Mouse (Mus musculus) MEL (cell line): ENCODE results near the gene Cdt1. TPM values are rescaled to one million over a fixed set of nuclear protein-coding genes. Genes with fewer than 3 reads are reported as not detected.

Experiments
- DNase-seq: peaks from one replicate; pipeline ENCODE4 v3.0.0; 2011; ENCODE audit warnings: low read depth, low spot score
- H3K27ac ChIP-seq: 2 replicates; pipeline ENCODE4 v1.5.1; 2012; ENCODE audit warnings: low read depth, mild to moderate bottlenecking, control low read depth, low read length, moderate library complexity; ENCODE audit not compliant: control insufficient read depth
- H3K27me3 ChIP-seq, 2 experiments: fragments of 150-350 bp in 1 of 2; sonication (generic) in 1 of 2; 2 replicates each; pipeline ENCODE4 v1.6.1; 2012; ENCODE audit warnings: low read length in 2 of 2, mild to moderate bottlenecking in 2 of 2, improper control_type of control experiment in 1 of 2, moderate library complexity in 1 of 2; ENCODE audit not compliant: insufficient read depth in 2 of 2, control insufficient read depth in 1 of 2
- H3K36me3 ChIP-seq, 2 experiments: 2 replicates each; pipeline ENCODE4 v1.6.1; 2012 to 2014; ENCODE audit warnings: low read length in 2 of 2, improper control_type of control experiment in 1 of 2, inconsistent platforms in 1 of 2, mild to moderate bottlenecking in 1 of 2; ENCODE audit not compliant: insufficient read depth in 2 of 2, control insufficient read depth in 1 of 2
- H3K4me1 ChIP-seq, 2 experiments: fragments of 150-350 bp in 1 of 2; sonication (generic) in 1 of 2; 2 replicates each; pipeline ENCODE4 v1.6.1; 2012; ENCODE audit warnings: low read length in 2 of 2, improper control_type of control experiment in 1 of 2, mild to moderate bottlenecking in 1 of 2; ENCODE audit not compliant: insufficient read depth in 2 of 2, control insufficient read depth in 1 of 2
- H3K4me3 ChIP-seq, 2 experiments: fragments of 150-350 bp in 1 of 2; sonication (generic) in 1 of 2; 2 replicates each; pipeline ENCODE4 v1.5.1; 2012; ENCODE audit warnings: low read depth in 2 of 2, low read length in 2 of 2, mild to moderate bottlenecking in 2 of 2, moderate library complexity in 2 of 2, control low read depth in 1 of 2, improper control_type of control experiment in 1 of 2; ENCODE audit not compliant: control insufficient read depth in 1 of 2, insufficient read depth in 1 of 2
- H3K79me2 ChIP-seq: 2 replicates; pipeline ENCODE4 v1.6.1; 2012; ENCODE audit warnings: mild to moderate bottlenecking, low read length, moderate library complexity; ENCODE audit not compliant: control insufficient read depth, poor library complexity, insufficient read depth
- H3K9ac ChIP-seq: 2 replicates; pipeline ENCODE4 v1.6.1; 2012; ENCODE audit warnings: low read depth, mild to moderate bottlenecking, control low read depth, low read length, moderate library complexity; ENCODE audit not compliant: control insufficient read depth, poor library complexity, severe bottlenecking
- H3K9me3 ChIP-seq: fragments of 150-350 bp; sonication (generic); replicated peaks from 2 replicates; pipeline ENCODE4 v1.6.1; 2012; ENCODE audit warnings: mild to moderate bottlenecking, low read length, improper control_type of control experiment, moderate library complexity; ENCODE audit not compliant: insufficient read depth
- CHD1 ChIP-seq: IDR thresholded peaks from 2 replicates; pipeline ENCODE4 v1.6.1; 2012; ENCODE audit warnings: low read depth, mild to moderate bottlenecking, inconsistent platforms, low read length, improper control_type of control experiment
- ELF1 ChIP-seq: IDR thresholded peaks from 2 replicates; pipeline ENCODE4 v1.6.1; 2014; ENCODE audit warnings: low read depth, mild to moderate bottlenecking, inconsistent platforms, low read length, improper control_type of control experiment, moderate library complexity
- GABPA ChIP-seq: IDR thresholded peaks from 2 replicates; pipeline ENCODE4 v1.6.1; 2012; ENCODE audit warnings: low read depth, mild to moderate bottlenecking, inconsistent platforms, low read length, improper control_type of control experiment, moderate library complexity
- MAFK ChIP-seq: IDR thresholded peaks from 2 replicates; pipeline ENCODE4 v1.6.1; 2011; ENCODE audit warnings: low read depth, mild to moderate bottlenecking, low read length, improper control_type of control experiment, borderline replicate concordance
- MAZ ChIP-seq: IDR thresholded peaks from 2 replicates; pipeline ENCODE4 v1.6.1; 2012; ENCODE audit warnings: low read depth, mild to moderate bottlenecking, inconsistent platforms, low read length, improper control_type of control experiment
- MYC ChIP-seq: IDR thresholded peaks from 2 replicates; pipeline ENCODE4 v1.6.1; 2011; ENCODE audit warnings: low read depth, mild to moderate bottlenecking, low read length, improper control_type of control experiment, moderate library complexity
- POLR2AphosphoS5 ChIP-seq: IDR thresholded peaks from 2 replicates; pipeline ENCODE4 v1.6.1; 2012; ENCODE audit warnings: low read depth, borderline replicate concordance, mild to moderate bottlenecking, inconsistent platforms, low read length, moderate library complexity, mixed read lengths
- RAD21 ChIP-seq: IDR thresholded peaks from 2 replicates; pipeline ENCODE4 v1.6.1; 2011; ENCODE audit warnings: mild to moderate bottlenecking, low read depth, low read length, improper control_type of control experiment
- SMC3 ChIP-seq: IDR thresholded peaks from 2 replicates; pipeline ENCODE4 v1.6.1; 2011; ENCODE audit warnings: low read depth, low read length, improper control_type of control experiment
- UBTF ChIP-seq: IDR thresholded peaks from 2 replicates; pipeline ENCODE4 v1.6.1; 2012; ENCODE audit warnings: low read depth, mild to moderate bottlenecking, inconsistent platforms, low read length, improper control_type of control experiment, moderate library complexity, borderline replicate concordance; ENCODE audit not compliant: insufficient read depth
- USF2 ChIP-seq, 2 experiments: IDR thresholded peaks; 2 replicates each; pipeline ENCODE4 v1.6.1; 2011 to 2012; ENCODE audit warnings: improper control_type of control experiment in 2 of 2, low read length in 2 of 2, borderline replicate concordance in 1 of 2, inconsistent platforms in 1 of 2, low read depth in 1 of 2, mild to moderate bottlenecking in 1 of 2; ENCODE audit not compliant: insufficient read depth in 1 of 2
- ZC3H11A ChIP-seq: IDR thresholded peaks from 2 replicates; pipeline ENCODE4 v1.6.1; 2012; ENCODE audit warnings: low read depth, mild to moderate bottlenecking, inconsistent platforms, low read length, improper control_type of control experiment
- ZKSCAN1 ChIP-seq: IDR thresholded peaks from 2 replicates; pipeline ENCODE4 v1.6.1; 2012; ENCODE audit warnings: low read depth, mild to moderate bottlenecking, inconsistent platforms, low read length, improper control_type of control experiment, moderate library complexity
- ZMIZ1 ChIP-seq: IDR thresholded peaks from 2 replicates; pipeline ENCODE4 v1.6.1; 2012; ENCODE audit warnings: low read depth, mild to moderate bottlenecking, inconsistent platforms, low read length, improper control_type of control experiment, moderate library complexity
- polyA plus RNA-seq, 2 experiments: library from polyadenylated mRNA; stranded (reverse) in 1 of 2; unstranded in 1 of 2; fragments of >175 nt in 1 of 2; fragments of >200 nt in 1 of 2; gene quantifications; 2 replicates each; pipeline versions ENCODE4 v1.2.1 to v1.2.4; 2012; ENCODE audit warnings: low replicate concordance in 2 of 2, low read depth in 1 of 2; ENCODE audit not compliant: insufficient read length in 2 of 2, insufficient read depth in 1 of 2, missing spikeins in 1 of 2
- total RNA-seq: library from RNA; depleted of rRNA; stranded (reverse); fragments of 300-350 nt; gene quantifications from 2 replicates; pipeline ENCODE4 v1.2.3, GENCODE M21; 2012

Cdt1 gene
- total and polyA plus RNA-seq, 3 experiments, result 74.6 to 84.5 TPM; not detected in 1

GRCm38 (mm10) chr8:122593240-122593639, 25.4 kb downstream of the Cdt1 start:
- Histone ChIP-seq H3K79me2 (no peaks in the 10 kb centered on the region), H3K27me3 (no peaks in the 10 kb centered on the region), H3K4me1 (no peaks in the 10 kb centered on the region), H3K9me3 (no peaks in the 10 kb centered on the region), H3K9ac (no peak overlapping the region), H3K27ac (no peak overlapping the region), H3K36me3 (no peaks in the 10 kb centered on the region)
- DNase-seq, result no peak
- TF ChIP-seq SMC3, result no peak
- no peak for TF ChIP-seq USF2 (IDR thresholded peaks at IDR 0.05; ENCODE audit: borderline replicate concordance in 1 of 2, insufficient read depth in 1 of 2, low read depth in 1 of 2, low read length in 2 of 2)
- TF ChIP-seq, all 39 proteins: peak for 0
- H3K4me3 ChIP-seq, result no peak overlapping the region

- TF ChIP-seq POLR2AphosphoS5 (no peak), MYC (no peak), ZMIZ1 (no peak), SMC3 (no peak), RAD21 (no peak), MAFK (no peak), ELF1 (no peak), GABPA (no peak)
- Histone ChIP-seq H3K9ac (no peak overlapping the region), H3K36me3 (no peaks in the 10 kb centered on the region), H3K27me3 (no peaks in the 10 kb centered on the region), H3K4me1 (no peaks in the 10 kb centered on the region), H3K27ac (no peak overlapping the region), H3K9me3 (no peaks in the 10 kb centered on the region), H3K4me3 (no peak overlapping the region), H3K79me2 (no peaks in the 10 kb centered on the region)
- DNase-seq, result no peak
These were observed 26.1 kb downstream of the Cdt1 start for GRCm38 (mm10) chr8:122593783-122594507.

- H3K79me2 ChIP-seq, result no peaks in the 10 kb centered on the region
- no peaks in the 10 kb centered on the region for H3K27me3 ChIP-seq
- H3K36me3 ChIP-seq, result no peaks in the 10 kb centered on the region
- no peak for DNase-seq
- no peak overlapping the region for H3K4me3 ChIP-seq
- no peak overlapping the region for H3K9ac ChIP-seq
- no peaks in the 10 kb centered on the region for H3K4me1 ChIP-seq
- no peak for TF ChIP-seq ELF1
- TF ChIP-seq RAD21, result no peak
- TF ChIP-seq UBTF, result no peak
- no peak for TF ChIP-seq POLR2AphosphoS5
- TF ChIP-seq MAZ, result no peak
- no peak for TF ChIP-seq ZC3H11A
- TF ChIP-seq ZKSCAN1, result no peak
- no peak for TF ChIP-seq CHD1
- H3K9me3 ChIP-seq, result no peaks in the 10 kb centered on the region
- H3K27ac ChIP-seq, result no peak overlapping the region
These were observed 28.2 kb downstream of the Cdt1 start for GRCm38 (mm10) chr8:122596031-122596430.
